Mouse (Mus musculus) kidney, postnatal 4 days (tissue): ENCODE results near the gene Mcrs1.
"Not testable (repeated sequence)": the region's sequence is repeated elsewhere in the genome, so short reads cannot be mapped to it uniquely, and the experiment has no call there.

Experiments
- DNase-seq, 2 experiments: peaks; one replicate each; pipeline ENCODE4 v3.0.0; 2021; ENCODE audit warnings: mixed read lengths in 2 of 2

Gene Mcrs1

GRCm38 (mm10) chr15:99249938-99250337, 1.8 kb downstream of the Mcrs1 start:
- no peak for DNase-seq

- peak; percentile 31 to 53 for DNase-seq
These were observed 2.8 kb downstream of the Mcrs1 start for GRCm38 (mm10) chr15:99248972-99249371.

DNA sequence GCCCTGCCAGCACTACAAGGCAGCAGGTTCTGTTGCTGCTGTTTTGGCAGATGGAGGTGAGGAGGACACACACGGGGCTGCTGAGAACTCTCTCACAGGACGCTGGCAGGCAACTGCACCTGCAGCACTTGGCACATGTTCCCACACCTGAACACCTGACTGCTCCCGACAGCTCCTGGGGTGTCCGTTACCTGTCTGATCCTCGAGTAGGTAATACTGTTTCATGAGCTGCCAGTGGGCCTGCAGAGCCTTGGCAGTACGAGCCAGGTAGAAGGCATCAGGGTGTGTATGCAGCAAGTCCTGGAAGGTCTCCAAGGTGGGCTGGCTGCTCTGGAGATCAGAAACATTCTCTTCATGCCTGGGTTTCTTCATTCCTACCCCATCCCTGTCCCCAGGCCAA, 5.0 kb downstream of the Mcrs1 start:
- not testable (repeated sequence) for DNase-seq

DNA sequence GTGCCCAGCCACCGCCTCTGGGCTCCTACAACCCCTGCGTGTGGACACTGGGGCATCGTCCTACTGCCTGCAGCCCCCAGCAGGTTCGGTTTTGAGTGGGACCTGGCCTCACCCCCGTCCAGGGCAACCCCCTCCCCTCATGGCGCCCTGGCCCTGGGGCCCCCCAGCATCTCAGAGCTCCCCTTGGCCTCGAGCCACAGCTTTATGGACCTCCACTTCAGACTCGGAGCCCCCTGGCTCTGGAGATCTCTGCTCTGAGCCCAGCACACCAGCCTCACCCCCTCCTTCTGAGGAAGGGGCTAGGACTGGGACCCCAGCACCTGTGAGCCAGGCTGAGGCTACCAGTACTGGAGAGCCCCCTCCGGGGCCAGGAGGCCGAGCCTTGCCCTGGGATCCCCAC, 9.7 kb downstream of the Mcrs1 start:
- no peak for DNase-seq

GRCm38 (mm10) chr15:99241249-99241648, 10.5 kb downstream of the Mcrs1 start:
- no peak for DNase-seq

DNA sequence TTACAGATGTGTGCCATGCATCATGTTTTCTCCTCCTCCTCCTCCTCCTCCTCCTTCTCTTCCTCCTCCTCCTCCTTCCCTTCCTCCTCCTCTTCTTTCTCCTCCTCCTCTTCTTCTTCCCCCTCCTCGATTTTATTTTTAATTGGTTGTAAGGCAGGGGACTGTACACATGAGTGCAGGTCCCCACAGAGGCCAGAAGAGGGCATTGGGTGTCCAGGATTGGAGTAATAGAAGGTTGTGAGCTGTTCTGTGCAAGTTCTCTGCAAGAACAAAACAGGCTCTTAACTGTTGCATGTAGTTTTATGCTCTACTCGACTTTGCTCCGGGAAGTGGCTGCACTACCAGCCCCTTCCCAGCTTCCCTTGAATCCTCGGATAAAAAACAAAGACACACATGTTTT, 11.6 kb downstream of the Mcrs1 start:
- DNase-seq, result no peak

DNA sequence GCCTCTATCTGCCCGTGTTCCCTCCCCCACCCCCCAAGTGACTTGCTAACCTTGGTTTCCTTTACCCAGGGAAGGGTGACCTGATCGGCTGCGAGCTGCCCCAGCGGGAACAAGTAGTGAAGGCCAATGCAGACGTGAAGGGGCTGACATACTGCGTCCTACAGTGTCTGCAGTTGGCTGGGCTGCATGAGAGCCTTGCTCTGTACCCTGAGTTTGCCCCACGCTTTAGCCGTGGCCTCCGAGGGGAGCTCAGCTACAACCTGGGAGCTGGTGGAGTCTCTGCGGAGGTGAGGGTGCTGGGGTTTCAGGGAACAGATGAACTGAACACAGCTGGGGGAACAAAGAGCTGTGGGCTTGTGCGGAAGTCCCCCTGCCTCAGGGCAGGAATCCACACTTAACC, 13.8 kb downstream of the Mcrs1 start:
- DNase-seq, result no peak

DNA sequence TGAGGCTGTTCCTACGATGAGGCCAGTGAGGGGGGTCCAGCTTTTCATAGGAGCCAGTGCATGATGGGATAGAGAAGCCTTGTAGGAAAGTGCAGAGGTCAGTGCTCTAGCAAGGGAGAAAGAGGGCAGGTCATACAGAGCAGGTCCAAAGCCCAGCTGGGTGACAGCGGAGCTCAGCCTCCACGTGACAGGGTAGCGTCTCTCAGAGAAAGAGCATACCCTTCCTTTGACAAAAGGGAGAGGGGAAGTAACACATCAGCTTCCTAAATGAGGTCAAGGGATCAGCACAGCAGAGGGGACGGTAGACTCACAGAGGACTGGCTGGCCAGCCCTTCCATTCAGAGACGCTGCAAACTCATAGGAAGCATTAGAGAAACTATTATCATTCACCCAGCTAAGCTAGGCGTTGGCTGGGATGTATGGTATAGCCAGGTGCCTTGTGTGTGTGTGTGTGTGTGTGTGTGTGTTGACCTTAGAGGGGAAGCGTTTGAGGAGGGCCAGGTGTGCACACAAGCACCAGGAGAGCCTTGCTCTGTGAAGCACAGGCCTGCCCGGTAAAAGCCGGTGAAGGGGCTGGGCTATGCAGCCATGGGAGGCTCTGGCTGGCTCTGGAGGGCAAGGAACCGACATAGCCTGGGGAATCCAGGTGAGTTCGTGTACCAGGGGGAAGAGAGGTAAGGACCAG, 17.3 kb downstream of the Mcrs1 start:
- DNase-seq, result no peak

DNA sequence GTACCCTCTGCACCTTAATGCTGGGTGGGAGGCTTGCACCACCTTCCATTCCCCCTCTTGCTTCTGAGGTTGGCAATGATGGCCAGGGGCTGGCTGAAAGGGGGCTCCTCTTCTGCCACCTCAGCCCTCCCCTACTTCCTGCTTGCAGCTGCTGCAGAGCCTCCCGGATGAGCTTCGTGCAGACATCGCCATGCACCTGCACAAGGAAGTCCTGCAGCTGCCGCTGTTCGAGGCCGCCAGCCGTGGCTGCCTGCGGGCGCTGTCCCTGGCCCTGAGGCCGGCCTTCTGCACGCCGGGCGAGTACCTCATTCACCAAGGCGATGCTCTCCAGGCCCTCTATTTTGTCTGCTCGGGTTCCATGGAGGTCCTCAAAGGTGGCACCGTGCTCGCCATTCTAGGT, 18.0 kb downstream of the Mcrs1 start:
- DNase-seq, result no peak

GRCm38 (mm10) chr15:99231998-99232397, 19.8 kb downstream of the Mcrs1 start:
- DNase-seq, result no peak

DNA sequence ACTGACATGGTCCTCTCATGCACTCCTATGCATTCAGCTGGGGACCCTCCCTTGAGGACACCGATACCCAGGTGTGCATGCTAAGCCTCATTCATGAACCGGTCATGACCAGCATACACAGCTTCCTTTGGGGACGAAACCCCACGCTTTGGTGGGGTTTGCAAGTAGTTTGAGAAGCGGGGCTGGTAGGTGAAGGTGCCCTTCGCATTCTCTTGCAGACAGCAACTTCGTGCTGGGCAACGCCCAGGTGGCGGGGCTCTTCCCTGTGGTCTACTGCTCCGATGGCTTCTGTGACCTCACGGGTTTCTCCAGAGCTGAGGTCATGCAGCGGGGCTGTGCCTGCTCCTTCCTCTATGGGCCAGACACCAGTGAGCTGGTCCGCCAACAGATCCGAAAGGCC, 25.7 kb downstream of the Mcrs1 start:
- DNase-seq, result no peak

DNA sequence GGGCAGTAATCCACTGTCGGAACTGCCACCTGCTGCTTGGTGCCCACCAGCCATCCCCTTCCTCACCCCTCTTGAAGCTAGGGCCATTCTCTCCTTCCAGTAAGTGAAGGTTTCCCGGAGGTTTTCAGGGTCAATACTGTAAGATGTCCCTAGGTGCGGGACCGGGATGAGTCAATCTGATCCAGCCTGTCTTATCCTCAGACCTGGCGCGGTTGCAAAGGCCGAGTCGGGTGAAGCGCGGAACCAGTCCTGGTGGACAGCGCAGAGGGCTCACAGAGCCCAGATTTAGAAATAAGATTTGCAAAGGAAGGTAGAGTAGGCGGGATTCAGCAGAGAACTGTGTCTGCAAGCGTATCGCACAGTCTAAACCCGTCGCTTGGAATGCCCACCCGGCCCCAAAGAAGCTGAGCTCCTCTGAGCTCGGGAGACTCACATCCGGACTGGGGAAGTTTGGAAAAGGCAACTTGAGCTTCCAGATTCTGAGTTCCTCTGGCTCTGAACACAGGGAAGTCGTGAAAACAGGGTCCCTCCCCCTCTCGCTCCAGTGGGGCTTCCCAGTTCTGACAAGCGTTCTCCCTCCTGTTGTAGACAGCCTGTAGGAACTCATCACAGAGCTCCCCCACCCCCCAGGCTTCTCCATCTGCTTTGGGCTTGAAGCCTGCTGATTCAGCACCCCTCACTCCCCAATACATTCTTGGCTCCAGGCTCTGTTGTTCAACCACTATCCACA, 26.5 kb downstream of the Mcrs1 start:
- peak; percentile 39 to 68 for DNase-seq

GRCm38 (mm10) chr15:99224208-99224911, 27.4 kb downstream of the Mcrs1 start, which contains the start of gene Kcnh3:
Gene Kcnh3, plus strand, starts transcription at chr15:99224861.
- peak; percentile 69 to 77 for DNase-seq

DNA sequence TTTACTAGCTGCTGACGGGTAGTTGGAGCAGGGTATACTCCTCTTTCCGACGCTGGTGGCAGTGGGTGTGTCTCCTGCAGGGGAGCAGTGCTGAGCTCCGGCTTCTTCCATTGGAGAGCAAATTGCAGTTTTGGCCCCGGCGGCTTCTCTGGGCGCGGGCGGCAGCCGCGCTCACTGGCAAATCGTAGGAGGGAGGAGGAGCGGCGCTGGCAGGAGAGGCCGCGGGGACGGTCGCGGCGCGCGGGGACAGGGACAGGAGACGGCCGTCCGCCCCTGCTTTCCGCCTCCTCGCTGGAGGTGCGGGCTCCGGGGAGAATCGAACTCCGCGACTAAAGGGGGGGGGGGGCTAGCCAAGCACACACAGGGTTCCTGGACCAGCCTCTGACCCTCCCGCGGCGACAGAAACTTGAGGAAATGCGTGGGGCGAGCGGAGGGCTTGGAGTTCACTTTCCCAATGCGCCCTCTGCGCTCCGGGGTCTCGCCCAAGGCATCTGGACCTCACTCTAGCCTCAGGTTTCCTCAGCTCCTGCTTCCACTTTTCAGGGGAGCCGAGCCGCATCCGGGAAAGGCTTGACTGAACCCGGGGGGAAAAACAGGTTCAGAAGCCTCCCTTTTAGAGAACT, 28.1 kb downstream of the Mcrs1 start:
- peak; percentile 58 to 61 for DNase-seq

GRCm38 (mm10) chr15:99222794-99223584, 28.8 kb downstream of the Mcrs1 start:
- DNase-seq, result no peak

DNA sequence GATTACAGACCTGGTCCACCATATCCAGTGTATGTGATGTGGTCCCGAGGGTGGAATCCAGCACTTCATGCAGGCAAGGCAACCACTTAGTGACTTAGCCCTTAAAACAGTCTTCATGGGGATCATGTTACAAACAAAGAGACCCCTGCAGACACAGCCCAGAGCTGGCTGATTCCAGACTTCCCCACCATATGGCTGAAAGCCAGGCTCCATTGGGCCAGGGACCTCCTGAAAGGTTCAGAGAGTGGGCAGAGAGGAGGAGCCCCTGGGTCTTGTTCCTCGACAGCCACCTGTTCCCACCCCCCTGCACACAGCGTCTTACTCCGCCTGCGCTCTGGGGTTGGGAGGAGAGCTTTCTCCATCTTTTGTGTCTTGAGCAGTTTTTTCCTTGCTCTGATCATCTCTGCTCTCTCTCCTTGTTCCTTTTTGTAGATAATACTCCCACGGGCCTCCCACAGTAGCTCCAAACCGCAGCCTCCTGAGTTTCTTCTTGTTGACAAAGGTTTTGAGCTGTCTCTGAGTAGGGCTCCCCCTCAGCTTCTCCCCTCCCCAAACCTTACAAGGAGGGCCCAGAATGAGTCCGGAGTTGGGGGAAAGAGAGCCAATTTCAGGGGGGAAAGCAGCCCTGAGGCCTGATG, 30.3 kb downstream of the Mcrs1 start:
- no peak for DNase-seq

GRCm38 (mm10) chr15:99217630-99218029, 34.1 kb downstream of the Mcrs1 start:
- no peak for DNase-seq

- DNase-seq, result no peak
These were observed 35.9 kb downstream of the Mcrs1 start for GRCm38 (mm10) chr15:99215741-99216463.

- peak; percentile 24 to 53 for DNase-seq
These were observed 36.8 kb downstream of the Mcrs1 start for GRCm38 (mm10) chr15:99214941-99215340.

DNA sequence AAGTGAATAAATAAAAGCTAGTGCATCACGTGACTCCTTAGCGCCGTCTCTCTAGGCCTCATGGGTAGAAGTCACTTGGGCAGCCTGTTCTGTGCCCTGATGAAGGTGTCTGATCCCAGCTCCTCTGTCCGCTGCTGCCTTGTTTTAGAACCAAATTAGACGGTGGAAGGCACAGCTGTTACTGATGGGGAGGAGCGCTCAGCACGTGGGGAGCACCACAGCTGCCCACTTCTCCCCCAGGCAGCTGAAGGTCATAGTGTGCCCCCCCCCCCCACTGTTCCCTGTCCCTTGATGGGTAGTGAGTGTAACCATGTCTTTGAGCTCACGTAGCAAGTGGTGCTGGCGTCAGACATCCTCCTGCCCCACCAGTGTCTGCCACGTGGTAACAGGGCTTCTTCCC, 38.6 kb downstream of the Mcrs1 start:
- no peak for DNase-seq

- no peak for DNase-seq
These were observed 45.8 kb downstream of the Mcrs1 start for GRCm38 (mm10) chr15:99205959-99206358.
